Mouse (Mus musculus) small intestine, adult 2 months (tissue): Measurements from ENCODE around the gene Tbxas1. TPM values are rescaled to one million over a fixed set of nuclear protein-coding genes. Genes with fewer than 3 reads are reported as not detected.
A peak's percentile ranks its signal among the peaks of the same experiment; 100 is the strongest.

Source experiments
- H3K27ac ChIP-seq: fragments of 200-500 bp; 2 replicates; pipeline ENCODE4 v1.5.1; 2012; ENCODE audit warnings: low read depth, low read length, control low read depth, inconsistent platforms; ENCODE audit not compliant: insufficient read depth
- H3K27me3 ChIP-seq: fragments of 200-500 bp; 2 replicates; pipeline ENCODE4 v1.6.1; 2012; ENCODE audit warnings: mild to moderate bottlenecking, moderate library complexity, low read length, inconsistent platforms; ENCODE audit not compliant: control insufficient read depth, insufficient read depth
- H3K36me3 ChIP-seq: fragments of 200-500 bp; 2 replicates; pipeline ENCODE4 v1.6.1; 2012; ENCODE audit warnings: mild to moderate bottlenecking, low read length, control low read depth, inconsistent platforms; ENCODE audit not compliant: control insufficient read depth, insufficient read depth
- H3K4me1 ChIP-seq: fragments of 200-500 bp; 2 replicates; pipeline ENCODE4 v1.6.1; 2012; ENCODE audit warnings: low read length, inconsistent platforms, mixed read lengths; ENCODE audit not compliant: control insufficient read depth, insufficient read depth, insufficient read length
- H3K4me3 ChIP-seq: fragments of 200-500 bp; 2 replicates; pipeline ENCODE4 v1.5.1; 2012; ENCODE audit warnings: low read depth, mild to moderate bottlenecking, control low read depth, inconsistent platforms, low read length, moderate library complexity
- CTCF ChIP-seq: fragments of 200-500 bp; IDR thresholded peaks from 2 replicates; pipeline ENCODE4 v1.5.1; 2012; ENCODE audit warnings: low read depth, mild to moderate bottlenecking, control low read depth, inconsistent platforms, low read length, moderate library complexity, mixed read lengths; ENCODE audit not compliant: insufficient replicate concordance, insufficient read length; ENCODE audit errors: extremely low read depth
- POLR2A ChIP-seq: fragments of 200-500 bp; IDR thresholded peaks from 2 replicates; pipeline ENCODE4 v1.6.1; 2012; ENCODE audit warnings: low read depth, mild to moderate bottlenecking, control low read depth, inconsistent platforms, low read length, moderate library complexity
- WGBS: fragments of 180-500 bp; shearing (Covaris S2); methylation state at CpG from one replicate; pipeline ENCODE4 v1.1.7; 2018; 5-methylcytosine and 5-hydroxymethylcytosine counted together
- polyA plus RNA-seq: library from polyadenylated mRNA; depleted of rRNA; stranded (reverse); fragments of >200 nt; gene quantifications from 2 replicates; pipeline ENCODE4 v1.2.3, GENCODE M21; 2012

Tbxas1 gene
- polyA plus RNA-seq, 1 experiment: 1.8 TPM

- TF ChIP-seq POLR2A: no peak
- no peak for TF ChIP-seq CTCF
- Histone ChIP-seq H3K27me3 (no peaks in the 10 kb centered on the region), H3K36me3 (no peaks in the 10 kb centered on the region), H3K4me3 (no peak overlapping the region), H3K27ac (peak overlapping the region; percentile 89), H3K4me1 (peaks cover 26% of the 10 kb centered on the region; the same call in 1 of the 2 replicates)
- 19% methylated on average over 3 of the region's 3 CpGs for WGBS
Measured at GRCm38 (mm10) chr6:38901636-38902035, 26.4 kb downstream of the Tbxas1 start.

- no peak overlapping the region for H3K4me3 ChIP-seq
- WGBS: 42% methylated on average over 10 of the region's 10 CpGs
- H3K4me1 ChIP-seq: peaks cover 21% of the 10 kb centered on the region; the same call in 1 of the 2 replicates
- H3K27me3 ChIP-seq: no peaks in the 10 kb centered on the region
- TF ChIP-seq CTCF (no peak), POLR2A (no peak)
- no peaks in the 10 kb centered on the region for H3K36me3 ChIP-seq
- H3K27ac ChIP-seq: peak overlapping the region; percentile 78
Measured at GRCm38 (mm10) chr6:38902820-38903439, 27.7 kb downstream of the Tbxas1 start.

- TF ChIP-seq CTCF (no peak), POLR2A (no peak)
- WGBS: 93% methylated on average over 6 of the region's 6 CpGs
- Histone ChIP-seq H3K36me3 (no peaks in the 10 kb centered on the region), H3K4me3 (no peak overlapping the region), H3K4me1 (peaks cover 27% of the 10 kb centered on the region; the same call in 1 of the 2 replicates), H3K27ac (no peak overlapping the region), H3K27me3 (no peaks in the 10 kb centered on the region)
Measured at GRCm38 (mm10) chr6:38906005-38906404, 30.8 kb downstream of the Tbxas1 start.

- no peak overlapping the region for H3K27ac ChIP-seq
- TF ChIP-seq POLR2A: no peak
- TF ChIP-seq CTCF: no peak
- H3K4me1 ChIP-seq: peaks cover 19% of the 10 kb centered on the region; the same call in 1 of the 2 replicates
- no peaks in the 10 kb centered on the region for H3K36me3 ChIP-seq
- H3K4me3 ChIP-seq: no peak overlapping the region
- H3K27me3 ChIP-seq: no peaks in the 10 kb centered on the region
- WGBS: 89% methylated on average over 6 of the region's 6 CpGs
Measured at GRCm38 (mm10) chr6:38908401-38908800, 33.2 kb downstream of the Tbxas1 start.

- H3K27me3 ChIP-seq: no peaks in the 10 kb centered on the region
- 32% methylated on average over 3 of the region's 3 CpGs for WGBS
- no peak overlapping the region for H3K4me3 ChIP-seq
- no peaks in the 10 kb centered on the region for H3K36me3 ChIP-seq
- no peak for TF ChIP-seq POLR2A
- TF ChIP-seq CTCF: peak; percentile 74; the same call in 1 of the 2 replicates
- peak overlapping the region; percentile 63; the same call in 1 of the 2 replicates for H3K27ac ChIP-seq
- H3K4me1 ChIP-seq: peaks cover 19% of the 10 kb centered on the region; the same call in 1 of the 2 replicates
Measured at GRCm38 (mm10) chr6:38910828-38911559, 35.8 kb downstream of the Tbxas1 start.

- TF ChIP-seq POLR2A (no peak), CTCF (no peak)
- H3K27ac ChIP-seq: no peak overlapping the region
- peaks cover 19% of the 10 kb centered on the region; the same call in 1 of the 2 replicates for H3K4me1 ChIP-seq
- no peaks in the 10 kb centered on the region for H3K36me3 ChIP-seq
- H3K27me3 ChIP-seq: no peaks in the 10 kb centered on the region
- H3K4me3 ChIP-seq: no peak overlapping the region
Measured at GRCm38 (mm10) chr6:38912121-38912660, 37.0 kb downstream of the Tbxas1 start.

GRCm38 (mm10) chr6:38912845-38913244, 37.6 kb downstream of the Tbxas1 start:
- TF ChIP-seq CTCF: no peak
- TF ChIP-seq POLR2A: no peak
- 84% methylated on average over 9 of the region's 9 CpGs for WGBS
- no peaks in the 10 kb centered on the region for H3K36me3 ChIP-seq
- H3K27me3 ChIP-seq: no peaks in the 10 kb centered on the region
- no peak overlapping the region for H3K4me3 ChIP-seq
- no peak overlapping the region for H3K27ac ChIP-seq
- peaks cover 21% of the 10 kb centered on the region; the same call in 1 of the 2 replicates for H3K4me1 ChIP-seq
